Mouse (Mus musculus) T-cell, adult 66 days (primary cell): ENCODE measurements around the gene Gpr176. TPM values are rescaled to one million over a fixed set of nuclear protein-coding genes. Genes with fewer than 3 reads are reported as not detected.

Experiments
- total RNA-seq, 2 experiments: library from RNA; stranded (reverse); gene quantifications; 3 replicates in 1 of 2; 4 replicates in 1 of 2; pipeline ENCODE4 v1.2.4; 2023

Gene Gpr176
- not detected for total RNA-seq

DNA sequence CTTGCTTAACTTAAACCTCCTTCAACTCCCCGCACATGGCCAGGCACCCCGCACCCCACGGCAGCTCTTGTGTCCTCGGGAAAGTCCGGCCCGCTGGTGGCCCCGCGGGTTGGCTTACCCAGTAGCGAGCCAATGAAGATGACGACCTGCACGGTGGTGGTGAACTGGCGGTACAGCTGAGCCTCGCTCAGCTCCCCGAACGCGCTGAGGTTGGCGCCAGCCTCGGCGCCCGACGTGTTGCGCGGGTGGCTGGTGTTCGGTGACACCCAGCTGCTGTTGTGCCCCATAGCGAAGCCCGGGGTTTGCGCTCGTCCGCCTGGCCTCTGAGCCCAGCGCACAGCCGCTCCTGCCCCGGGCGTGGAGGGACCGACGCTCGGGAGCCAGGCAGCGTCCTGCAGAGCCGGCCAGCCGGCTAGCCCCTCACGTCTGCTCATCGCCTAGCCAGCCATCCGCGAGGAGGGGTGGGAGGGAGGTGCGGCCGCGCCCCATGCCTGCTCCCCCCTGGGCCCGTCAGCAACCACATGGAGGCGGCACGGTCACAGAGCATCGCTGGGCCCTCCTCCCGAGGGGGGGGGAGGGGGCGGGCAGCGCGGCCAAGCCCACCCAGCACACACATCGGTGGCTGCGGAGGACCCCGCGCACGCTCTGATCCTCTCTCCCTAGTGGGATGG, at the start of gene Gpr176:
Gene Gpr176, minus strand, starts transcription at position 519 of the 671 bp plus-strand sequence.

GRCm38 (mm10) chr2:118388341-118389335, 15.4 kb upstream of the Gpr176 start, which contains the start of gene Eif2ak4:
Gene Eif2ak4, plus strand, starts transcription at chr2:118388618.

GRCm38 (mm10) chr2:118256621-118257053, 116.6 kb downstream of the Gpr176 start, which contains the start of gene Fsip1:
Gene Fsip1, minus strand, starts transcription at chr2:118256966.

Other genes starting within 250 kb of the Gpr176 start
- not detected for gene Fsip1, start 116.5 kb downstream of the Gpr176 start, total RNA-seq
- 10 to 100 TPM; 16.6 to 20.9 TPM for gene Eif2ak4, start 15.2 kb upstream of the Gpr176 start, total RNA-seq
- gene Srp14, start 106.3 kb upstream of the Gpr176 start, total RNA-seq, result 100 to 1,000 TPM; 109 to 119 TPM
- 1 to 10 TPM; 2.9 to 4.6 TPM for gene Bmf, start 176.3 kb upstream of the Gpr176 start, total RNA-seq
- gene Bub1b, start 224.8 kb upstream of the Gpr176 start, total RNA-seq, result 1 to 10 TPM; 2.3 to 7.1 TPM